In the genomic region with DNA sequence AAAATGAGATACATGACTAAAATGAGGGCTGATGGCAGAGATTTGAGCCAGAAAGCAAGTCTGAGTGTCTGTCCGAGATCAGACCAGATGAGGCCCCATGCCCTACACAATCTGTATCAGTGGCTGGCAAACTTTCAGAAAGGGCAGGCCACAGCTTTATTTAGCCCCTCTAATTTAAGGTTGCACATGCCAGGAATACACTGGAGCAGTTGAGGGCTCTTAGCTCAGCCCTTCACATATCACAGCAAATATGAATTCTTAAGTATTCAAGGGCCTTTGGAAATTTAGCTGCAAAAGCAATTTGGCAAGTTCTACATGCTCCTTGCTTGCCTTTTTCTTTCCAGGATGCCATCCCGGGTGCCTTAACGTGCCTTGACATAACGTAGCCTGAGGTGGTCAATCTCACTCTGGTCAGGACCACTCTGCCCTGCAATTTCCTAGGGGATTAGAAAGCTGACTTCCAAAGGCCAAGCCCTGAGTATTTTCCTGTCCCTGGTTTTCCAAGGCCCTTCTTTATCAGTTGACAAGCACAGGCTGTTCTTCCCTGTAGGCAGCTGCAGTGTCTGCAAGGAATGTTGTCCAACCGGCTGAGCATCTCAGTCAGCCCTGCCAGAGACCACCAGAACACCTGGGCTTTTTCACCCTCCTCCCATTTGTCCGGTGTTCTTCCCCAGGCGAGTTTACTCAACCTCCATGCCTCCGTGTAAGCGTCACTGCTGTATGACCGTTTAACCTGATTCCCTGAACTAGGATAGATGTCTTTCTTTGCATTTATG, we compare ENCODE assay signal across 18 mouse cellular contexts. TPM values are rescaled to one million over a fixed set of nuclear protein-coding genes. Genes with fewer than 3 reads are reported as not detected.
DNase-seq lines count a peak whose midpoint lies in the region; ATAC-seq and TF ChIP-seq lines count a peak whose summit lies in the region.
"Had no signal": no experiment of that assay in that cellular context is flagged by ENCODE, and none has a peak within 500 bp of the region (broad histone marks: within the 10 kb centered on the region; RNA-seq: fewer than 3 reads in every experiment).

No protein-coding gene starts in this region.

- H3K27ac ChIP-seq in testis, adult 2 months (ENCODE audit: control insufficient read depth, insufficient read depth, low read depth, low read length): peak overlapping the region; percentile 33
- peak overlapping the region; percentile 77 for H3K27ac ChIP-seq in heart, embryonic 15.5 days
- H3K27ac ChIP-seq: gastrocnemius, adult 2 months; hindbrain, embryonic 14.5 days; neural tube, embryonic 12.5 days had no signal

- no peak; the same call in 1 of the 2 replicates for ATAC-seq in heart, embryonic 15.5 days (replicated peaks; ENCODE audit: insufficient number of reproducible peaks, insufficient read depth, low FRiP score, low read depth)
- ATAC-seq in erythroid progenitor cell, adult 5-6 weeks (replicated peaks; ENCODE audit: low FRiP score, poor library complexity, severe bottlenecking): no peak
- ATAC-seq: liver, postnatal 0 days had no signal

- no peaks in the 10 kb centered on the region for H3K36me3 ChIP-seq in testis, adult 2 months (ENCODE audit: control insufficient read depth, insufficient read depth, low read length)
- H3K36me3 ChIP-seq in heart, embryonic 15.5 days: no peaks in the 10 kb centered on the region
- H3K36me3 ChIP-seq: neural tube, embryonic 12.5 days had no signal

- no peak overlapping the region for H3K4me3 ChIP-seq in testis, adult 2 months (ENCODE audit: control insufficient read depth, low read depth, low read length)
- H3K4me3 ChIP-seq in heart, embryonic 15.5 days: no peak overlapping the region
- no peak overlapping the region for H3K4me3 ChIP-seq in lung, adult 2 months (replicated peaks; ENCODE audit: extremely low read depth, low read depth, low read length)
- H3K4me3 ChIP-seq: gastrocnemius, adult 2 months; neural tube, embryonic 12.5 days had no signal

- H3K27me3 ChIP-seq in testis, adult 2 months (ENCODE audit: control insufficient read depth, insufficient read depth, low read length): no peaks in the 10 kb centered on the region
- no peaks in the 10 kb centered on the region for H3K27me3 ChIP-seq in heart, embryonic 15.5 days
- H3K27me3 ChIP-seq: neural tube, embryonic 12.5 days had no signal

- WGBS in heart, embryonic 15.5 days: 36% methylated on average over 10 of the region's 10 CpGs
- 59% methylated on average over 10 of the region's 10 CpGs for WGBS in lung, adult 2 months

- no peak overlapping the region for H3K9ac ChIP-seq in heart, embryonic 15.5 days
- H3K9ac ChIP-seq: hindbrain, embryonic 14.5 days; liver, postnatal 0 days; neural tube, embryonic 12.5 days had no signal

- no peaks in the 10 kb centered on the region for H3K4me1 ChIP-seq in testis, adult 2 months (ENCODE audit: control insufficient read depth, insufficient read depth, low read length)
- H3K4me1 ChIP-seq in heart, embryonic 15.5 days (replicated peaks): peaks cover 3% of the 10 kb centered on the region; the same call in 1 of the 2 replicates
- no peaks in the 10 kb centered on the region; the same call in none of the 2 replicates for H3K4me1 ChIP-seq in lung, adult 2 months (ENCODE audit: control insufficient read depth, insufficient read depth, low read length)
- H3K4me1 ChIP-seq: neural tube, embryonic 12.5 days had no signal

- H3K9me3 ChIP-seq in heart, embryonic 15.5 days (replicated peaks): no peaks in the 10 kb centered on the region
- H3K9me3 ChIP-seq: neural tube, embryonic 12.5 days had no signal

- no peak for TF ChIP-seq CTCF in testis, adult 2 months (IDR thresholded peaks at IDR 0.05; ENCODE audit: control insufficient read depth, insufficient read depth, insufficient replicate concordance, low read depth, low read length)
- TF ChIP-seq CTCF in lung, adult 2 months (IDR thresholded peaks at IDR 0.05; ENCODE audit: insufficient read depth, low read length): no peak

- DNase-seq in testis, postnatal 10 days (ENCODE audit: low spot score): no peak
- peak; percentile 16 for DNase-seq in lung, adult 2 months
- DNase-seq in testis, postnatal 14 days (ENCODE audit: low spot score): peak; percentile 26
- DNase-seq in gastrocnemius, postnatal 10 days: no peak
- no peak for DNase-seq in layer of hippocampus, postnatal 36 days
- DNase-seq: adrenal gland, adult 2 months; gastrocnemius, adult 2 months; kidney, adult 8-10 months; left cerebral cortex, postnatal 4 days; liver, postnatal 0 days; midbrain, embryonic 14.5 days; thymus, adult 18-20 months had no signal

- no peak overlapping the region for H3K4me2 ChIP-seq in heart, embryonic 15.5 days
- H3K4me2 ChIP-seq: hindbrain, embryonic 14.5 days; neural tube, embryonic 12.5 days had no signal

- no peak for TF ChIP-seq POLR2A in testis, adult 2 months (IDR thresholded peaks at IDR 0.05; ENCODE audit: control insufficient read depth, low read depth, low read length)
- no peak for TF ChIP-seq POLR2A in lung, adult 2 months (IDR thresholded peaks at IDR 0.05; ENCODE audit: borderline replicate concordance, extremely low read depth, low read depth, low read length)

RNA-seq across cellular contexts. Expression of gene Frmd7, which starts 25.8 kb away (rescaled TPM):
- polyA plus RNA-seq in testis, adult 2 months (2012; rRNA removed): 0.36 TPM in 2 replicates
- 0.15 and 0.23 TPM in 2 replicates for polyA plus RNA-seq in heart, embryonic 15.5 days (2015; fragmentation: Nextera tagmentation; extraction: Ambion mirVana)
- 0.12 TPM in 1 of 2 replicates, not detected in the other for polyA plus RNA-seq in lung, adult 2 months (2012; rRNA removed)
- total RNA-seq in gastrocnemius, postnatal 10 days (2021): 1 to 10 TPM in 1 of 2 experiments, under 1 TPM in 1; 0.78 to 1.2 TPM
- not detected in 2 replicates for total RNA-seq in erythroid progenitor cell, adult 5-6 weeks (2015; ENCODE audit: low replicate concordance)
- not detected in 2 replicates for total RNA-seq in erythroid progenitor cell, adult 5-6 weeks (2017; ENCODE audit: low replicate concordance)
- total RNA-seq in layer of hippocampus, postnatal 36 days (2021): 1 to 10 TPM; 2.3 to 2.8 TPM
- polyA plus RNA-seq: adrenal gland, adult 2 months; forebrain, embryonic 11.5 days; liver, postnatal 0 days had no signal

RNA-seq across cellular contexts. Expression of gene Rap2c, which starts 49.5 kb away (rescaled TPM):
- polyA plus RNA-seq in testis, adult 2 months (2012; rRNA removed): 0.89 and 1.5 TPM in 2 replicates
- polyA plus RNA-seq in heart, embryonic 15.5 days (2015; fragmentation: Nextera tagmentation; extraction: Ambion mirVana): 13.2 and 14.0 TPM in 2 replicates
- 2.0 and 3.8 TPM in 2 replicates for polyA plus RNA-seq in lung, adult 2 months (2012; rRNA removed)
- total RNA-seq in gastrocnemius, postnatal 10 days (2021): 10 to 100 TPM; 37.2 to 37.3 TPM
- total RNA-seq in erythroid progenitor cell, adult 5-6 weeks (2015; ENCODE audit: low replicate concordance): 10.1 and 11.2 TPM in 2 replicates
- 4.8 and 11.3 TPM in 2 replicates for total RNA-seq in erythroid progenitor cell, adult 5-6 weeks (2017; ENCODE audit: low replicate concordance)
- 10 to 100 TPM; 26.1 to 28.6 TPM for total RNA-seq in layer of hippocampus, postnatal 36 days (2021)

Comparison
In these comparisons a context has a peak if more than half of its experiments do, and no peak if none do; other contexts are left out.
1. DNase-seq: peak in lung, adult 2 months (single experiment) and testis, postnatal 14 days (single experiment); none in testis, postnatal 10 days (single experiment), gastrocnemius, postnatal 10 days (single experiment) and layer of hippocampus, postnatal 36 days (0 of 2).